ENCODE assay signal across 8 mouse cellular contexts in genomic region chr7:122015734-122016133, GRCm38 (mm10). TPM values are rescaled to one million over a fixed set of nuclear protein-coding genes. Genes with fewer than 3 reads are reported as not detected.
DNase-seq lines count a peak whose midpoint lies in the region; ATAC-seq and TF ChIP-seq lines count a peak whose summit lies in the region.

No protein-coding gene starts in this region.

- peaks cover 15% of the 10 kb centered on the region for H3K36me3 ChIP-seq in heart, embryonic 15.5 days
- H3K36me3 ChIP-seq in kidney, postnatal 0 days (ENCODE audit: insufficient read depth, low read length) = no peaks in the 10 kb centered on the region
- H3K36me3 ChIP-seq in myocyte (ENCODE audit: control insufficient read depth, insufficient read depth) = no peaks in the 10 kb centered on the region

- peaks cover 62% of the 10 kb centered on the region for H3K4me1 ChIP-seq in heart, embryonic 15.5 days (replicated peaks)
- peaks cover 36% of the 10 kb centered on the region for H3K4me1 ChIP-seq in kidney, postnatal 0 days (replicated peaks; ENCODE audit: insufficient read depth, low read length)

- H3K27me3 ChIP-seq in heart, embryonic 15.5 days = no peaks in the 10 kb centered on the region
- no peaks in the 10 kb centered on the region for H3K27me3 ChIP-seq in kidney, postnatal 0 days (ENCODE audit: insufficient read depth, low read length)
- no peaks in the 10 kb centered on the region for H3K27me3 ChIP-seq in myocyte (ENCODE audit: control insufficient read depth, insufficient read depth, insufficient read length)

- ATAC-seq in heart, embryonic 15.5 days (replicated peaks; ENCODE audit: insufficient number of reproducible peaks, insufficient read depth, low FRiP score, low read depth) = no peak
- peak; percentile 67 for ATAC-seq in kidney, postnatal 0 days (replicated peaks; ENCODE audit: low FRiP score, low read depth)

- no peak for TF ChIP-seq CTCF in kidney, postnatal 0 days (IDR thresholded peaks at IDR 0.05; ENCODE audit: low read depth)

- TF ChIP-seq POLR2A in myocyte (IDR thresholded peaks at IDR 0.05; ENCODE audit: insufficient read length, low read depth) = no peak

- peak overlapping the region; percentile 70 for H3K27ac ChIP-seq in heart, embryonic 15.5 days
- H3K27ac ChIP-seq in kidney, postnatal 0 days = peak overlapping the region; percentile 50; the same call in 1 of the 2 replicates

- 44% methylated on average over 10 of the region's 10 CpGs for WGBS in heart, embryonic 15.5 days
- WGBS in kidney, postnatal 0 days = 16% methylated on average over 10 of the region's 10 CpGs

- no peak overlapping the region for H3K4me3 ChIP-seq in heart, embryonic 15.5 days
- H3K4me3 ChIP-seq in kidney, postnatal 0 days (replicated peaks; ENCODE audit: low read depth, low read length) = no peak overlapping the region
- peak overlapping the region; percentile 17 for H3K4me3 ChIP-seq in myocyte

- peak; percentile 51 for DNase-seq in urinary bladder, adult 2 months (ENCODE audit: low spot score)
- no peak for DNase-seq in urinary bladder, postnatal 10 days (ENCODE audit: low spot score)
- DNase-seq in kidney, postnatal 0 days (ENCODE audit: low spot score) = peak; percentile 26
- no peak for DNase-seq in right cerebral cortex, postnatal 36 days (ENCODE audit: low spot score in 2 of 2)
- no peak for DNase-seq in frontal cortex, adult 2 months (ENCODE audit: extremely low spot score in 1 of 2, low spot score in 1 of 2)
- no peak for DNase-seq in thymus, postnatal 25 days

- peak overlapping the region; percentile 27; the same call in 1 of the 2 replicates for H3K9ac ChIP-seq in heart, embryonic 15.5 days
- H3K9ac ChIP-seq in kidney, postnatal 0 days (ENCODE audit: low read depth, low read length) = 0 out of 2 replicates have a peak overlapping the region, but pooled peaks have one; percentile 27

- peaks cover 68% of the 10 kb centered on the region for H3K79me2 ChIP-seq in myocyte (ENCODE audit: control insufficient read depth, insufficient read depth)

- peak overlapping the region; percentile 33 for H3K4me2 ChIP-seq in heart, embryonic 15.5 days
- peak overlapping the region; percentile 5 for H3K4me2 ChIP-seq in kidney, postnatal 0 days (ENCODE audit: low read length)
- peak overlapping the region; percentile 99 for H3K4me2 ChIP-seq in myocyte (ENCODE audit: low read depth)

- no peak overlapping the region for H3ac ChIP-seq in myocyte (ENCODE audit: control insufficient read depth, insufficient read length)

- no peaks in the 10 kb centered on the region for H3K9me3 ChIP-seq in heart, embryonic 15.5 days (replicated peaks)
- H3K9me3 ChIP-seq in kidney, postnatal 0 days (replicated peaks; ENCODE audit: low read length) = no peaks in the 10 kb centered on the region

TF ChIP-seq in myocyte, 11 proteins besides CTCF, POLR2A, EP300 and RAD21:
- TF ChIP-seq MYOG (IDR thresholded peaks at IDR 0.05; ENCODE audit: control insufficient read depth in 1 of 3, insufficient read depth in 1 of 3, insufficient read length in 2 of 3, low read depth in 2 of 3) = peak in 1 of 3 experiments; percentile 27
- no peak for TF ChIP-seq TCF3 (IDR thresholded peaks at IDR 0.05; ENCODE audit: insufficient read length, low read depth)

RNA-seq across cellular contexts. Expression of gene Gga2, which starts 5.3 kb away (rescaled TPM):
- 62.1 and 62.7 TPM in 2 replicates for polyA plus RNA-seq in urinary bladder, adult 2 months (2012; rRNA removed)
- 80.0 and 87.6 TPM in 2 replicates for polyA plus RNA-seq in heart, embryonic 15.5 days (2015; fragmentation: Nextera tagmentation; extraction: Ambion mirVana)
- polyA plus RNA-seq in kidney, postnatal 0 days (2015; fragmentation: Nextera tagmentation; extraction: Ambion mirVana) = 55.5 and 61.1 TPM in 2 replicates
- polyA plus RNA-seq in myocyte (2012; fragmentation: generic; extraction: Trizol) = 63.9 TPM
- 29.2 and 34.3 TPM in 2 replicates for polyA plus RNA-seq in frontal cortex, adult 2 months (2012; rRNA removed)

RNA-seq across cellular contexts. Expression of gene Cog7, which starts 34.2 kb away (rescaled TPM):
- 21.8 and 23.7 TPM in 2 replicates for polyA plus RNA-seq in urinary bladder, adult 2 months (2012; rRNA removed)
- polyA plus RNA-seq in heart, embryonic 15.5 days (2015; fragmentation: Nextera tagmentation; extraction: Ambion mirVana) = 16.0 and 19.6 TPM in 2 replicates
- polyA plus RNA-seq in kidney, postnatal 0 days (2015; fragmentation: Nextera tagmentation; extraction: Ambion mirVana) = 11.6 and 14.8 TPM in 2 replicates
- polyA plus RNA-seq in myocyte (2012; fragmentation: generic; extraction: Trizol) = 15.2 TPM
- 31.3 and 33.4 TPM in 2 replicates for polyA plus RNA-seq in frontal cortex, adult 2 months (2012; rRNA removed)

RNA-seq across cellular contexts. Expression of gene Ubfd1, which starts 51.2 kb away (rescaled TPM):
- 25.0 and 29.8 TPM in 2 replicates for polyA plus RNA-seq in urinary bladder, adult 2 months (2012; rRNA removed)
- polyA plus RNA-seq in heart, embryonic 15.5 days (2015; fragmentation: Nextera tagmentation; extraction: Ambion mirVana) = 40.2 and 48.9 TPM in 2 replicates
- 40.8 and 42.1 TPM in 2 replicates for polyA plus RNA-seq in kidney, postnatal 0 days (2015; fragmentation: Nextera tagmentation; extraction: Ambion mirVana)
- 19.9 TPM for polyA plus RNA-seq in myocyte (2012; fragmentation: generic; extraction: Trizol)
- 40.0 and 42.5 TPM in 2 replicates for polyA plus RNA-seq in frontal cortex, adult 2 months (2012; rRNA removed)

RNA-seq across cellular contexts. Expression of gene Ears2, which starts 51.3 kb away (rescaled TPM):
- polyA plus RNA-seq in urinary bladder, adult 2 months (2012; rRNA removed) = 9.6 and 10.8 TPM in 2 replicates
- 35.5 and 39.5 TPM in 2 replicates for polyA plus RNA-seq in heart, embryonic 15.5 days (2015; fragmentation: Nextera tagmentation; extraction: Ambion mirVana)
- polyA plus RNA-seq in kidney, postnatal 0 days (2015; fragmentation: Nextera tagmentation; extraction: Ambion mirVana) = 14.6 and 14.8 TPM in 2 replicates
- polyA plus RNA-seq in myocyte (2012; fragmentation: generic; extraction: Trizol) = 10.8 TPM
- polyA plus RNA-seq in frontal cortex, adult 2 months (2012; rRNA removed) = 5.6 and 6.0 TPM in 2 replicates

Comparison
In these comparisons a context has a peak if more than half of its experiments do, and no peak if none do; other contexts are left out.
1. DNase-seq: peak in urinary bladder, adult 2 months (single experiment) and kidney, postnatal 0 days (single experiment); none in urinary bladder, postnatal 10 days (single experiment), right cerebral cortex, postnatal 36 days (0 of 2), frontal cortex, adult 2 months (0 of 2) and thymus, postnatal 25 days (single experiment).
2. H3K4me2 ChIP-seq: peak in every context shown above with its lines; median percentile 99 in myocyte; 33 in heart, embryonic 15.5 days; 5 in kidney, postnatal 0 days.